Mouse (Mus musculus): ENCODE measurements at regions not wholly inside any gene's neighbourhood (a gene's known extent, or its start where the extent isn't known, plus 50 kb on each side); places are given as distances from the start of the nearest gene placed in this dataset.

DNA sequence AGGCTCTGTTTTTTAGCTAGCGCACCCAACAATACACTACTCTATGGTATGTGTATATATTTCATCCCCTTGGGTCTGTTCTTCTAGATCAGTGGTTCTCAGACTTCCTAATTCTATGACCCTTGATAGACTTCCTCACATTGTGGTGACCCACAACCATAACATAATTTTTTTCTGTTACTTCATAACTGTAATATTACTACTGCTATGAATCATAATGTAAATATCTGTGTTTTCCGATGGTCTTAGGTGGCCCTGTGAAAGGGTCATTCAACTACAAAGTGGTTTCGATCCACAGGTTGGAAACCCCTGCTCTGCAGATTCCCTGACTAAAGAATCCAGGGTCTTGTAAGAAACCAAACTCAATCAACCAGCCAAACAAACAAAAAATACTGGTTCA, 220.8 kb downstream of the Opa1 start:
- no peak for DNase-seq (ENCODE audit: low spot score)

DNA sequence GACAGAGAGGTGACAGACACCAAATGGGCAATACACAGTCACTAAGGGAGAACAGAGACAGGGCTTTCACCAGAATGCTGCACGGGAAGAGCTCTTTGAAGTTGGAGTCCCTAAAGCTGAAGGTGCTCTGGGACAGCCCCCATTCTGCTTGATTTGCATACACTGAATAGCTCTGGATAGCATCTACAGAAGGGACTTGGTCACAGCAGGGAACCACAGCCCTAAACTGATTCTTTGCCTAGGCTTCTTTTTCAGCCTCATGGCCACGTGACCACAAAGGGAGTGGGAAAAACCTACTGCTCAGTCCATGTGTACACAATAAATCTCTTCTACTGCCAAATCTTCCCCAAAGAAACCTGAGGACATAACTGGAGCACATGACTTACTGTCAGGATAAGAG, 221.3 kb downstream of the Opa1 start:
- DNase-seq (ENCODE audit: low spot score) = no peak

DNA sequence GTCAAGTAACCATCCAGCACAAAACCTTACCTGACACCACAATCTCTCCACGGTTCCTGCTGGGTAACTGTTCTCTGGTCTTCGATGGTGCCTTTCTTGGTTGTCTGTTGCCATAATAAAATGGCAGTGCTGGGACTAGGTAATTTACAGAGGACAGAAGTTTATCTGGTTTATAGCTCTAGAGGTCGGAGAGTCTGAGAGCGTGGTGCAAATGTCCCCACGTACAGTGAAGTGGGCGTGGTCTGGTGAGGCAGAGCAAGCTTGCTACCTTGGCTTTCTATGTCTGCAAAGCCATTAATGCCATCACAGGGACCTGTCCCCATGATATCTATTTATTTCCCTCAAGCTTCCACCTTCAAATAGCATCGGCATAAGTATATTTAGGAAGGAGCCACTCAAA, 223.0 kb downstream of the Opa1 start:
- DNase-seq (ENCODE audit: low spot score) = no peak

DNA sequence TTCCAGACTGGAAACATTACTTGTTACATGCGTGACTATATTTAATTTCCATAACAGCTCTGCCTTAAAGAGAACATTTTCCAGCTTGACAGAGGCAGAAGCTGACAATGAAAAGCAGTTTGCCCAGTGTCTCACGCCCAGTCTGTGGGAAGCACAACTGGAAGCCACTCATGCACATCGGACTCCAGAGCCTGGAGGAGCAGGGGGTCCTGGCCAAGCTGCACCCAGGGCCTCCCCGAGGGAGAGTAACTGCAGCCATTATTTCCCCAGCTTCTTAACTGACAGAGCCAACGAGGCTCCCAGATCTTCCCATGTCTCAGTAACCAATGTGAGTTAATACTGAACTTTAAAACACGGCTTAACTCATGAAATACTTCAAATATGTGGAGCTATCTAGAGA, 223.5 kb downstream of the Opa1 start:
- no peak for DNase-seq (ENCODE audit: low spot score)

DNA sequence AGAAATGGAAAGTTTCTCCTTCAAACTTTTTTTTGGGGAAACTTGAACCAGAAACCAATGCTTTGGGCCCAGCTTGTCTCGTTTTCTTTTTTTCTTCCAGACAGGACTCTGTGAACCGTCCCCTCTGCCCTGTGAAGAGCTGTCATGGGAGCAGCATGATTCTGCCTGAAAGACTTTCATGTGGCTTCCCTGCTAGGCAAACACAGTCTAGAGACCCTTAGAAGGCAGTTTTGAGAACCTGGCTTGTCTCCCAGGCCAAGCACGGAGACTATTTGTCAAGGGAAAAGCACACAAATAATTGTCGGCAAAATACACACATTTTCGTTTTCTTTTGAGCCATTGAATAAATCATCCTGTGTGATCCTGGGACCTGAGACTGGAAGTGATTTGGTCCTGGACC, 228.7 kb downstream of the Opa1 start:
- no peak for DNase-seq (ENCODE audit: low spot score)

DNA sequence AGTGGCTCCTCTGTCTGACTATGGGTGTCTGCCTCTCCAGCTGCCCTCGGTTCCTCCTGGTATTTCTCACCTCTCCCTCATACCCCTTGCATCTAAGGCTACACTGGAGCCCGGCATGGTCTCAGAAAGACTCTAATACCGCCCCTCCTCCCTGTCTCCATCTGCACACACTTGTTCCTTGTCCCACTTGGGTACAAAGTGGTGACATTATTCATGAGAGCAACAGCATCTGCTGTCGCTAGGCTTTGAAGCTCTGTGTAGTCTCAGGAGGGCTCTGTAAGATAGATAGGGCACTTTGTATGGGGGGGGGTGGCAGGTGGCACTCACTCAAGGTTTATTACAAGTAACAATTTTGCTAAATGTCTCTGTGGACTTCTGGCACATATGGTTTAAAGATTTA, 229.7 kb downstream of the Opa1 start:
- DNase-seq (ENCODE audit: low spot score) = no peak

DNA sequence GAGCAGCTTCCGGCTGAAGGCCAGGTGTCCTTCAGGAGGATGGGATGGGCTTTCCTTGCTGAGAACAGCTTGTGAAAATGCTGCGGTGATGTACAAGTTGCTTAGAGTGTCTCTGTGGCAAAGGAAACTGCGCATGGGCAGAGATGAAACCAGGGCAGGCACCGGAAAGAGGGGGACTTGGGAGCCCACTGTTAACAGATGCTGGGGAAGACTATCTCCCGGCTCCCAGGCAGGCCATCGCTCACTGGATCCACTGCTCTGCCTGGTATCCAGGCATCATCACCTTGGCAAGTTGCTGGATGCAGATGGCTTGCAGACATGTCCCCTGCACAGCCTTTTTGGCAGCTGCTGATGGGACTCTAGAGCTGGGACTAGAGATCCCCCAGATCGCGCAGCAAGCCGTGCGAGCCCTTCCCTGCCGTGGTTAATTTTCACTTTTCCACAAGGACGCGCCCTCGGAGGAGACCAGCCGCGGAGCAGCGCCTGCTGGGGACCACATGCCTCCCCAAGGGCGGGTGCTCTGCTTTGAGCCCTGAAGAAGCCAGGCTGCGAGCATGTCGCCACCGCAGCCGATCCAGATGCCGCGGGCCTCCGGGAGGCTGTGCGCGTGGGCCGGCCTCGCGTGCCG, 234.4 kb downstream of the Opa1 start:
- DNase-seq (ENCODE audit: low spot score) = no peak

DNA sequence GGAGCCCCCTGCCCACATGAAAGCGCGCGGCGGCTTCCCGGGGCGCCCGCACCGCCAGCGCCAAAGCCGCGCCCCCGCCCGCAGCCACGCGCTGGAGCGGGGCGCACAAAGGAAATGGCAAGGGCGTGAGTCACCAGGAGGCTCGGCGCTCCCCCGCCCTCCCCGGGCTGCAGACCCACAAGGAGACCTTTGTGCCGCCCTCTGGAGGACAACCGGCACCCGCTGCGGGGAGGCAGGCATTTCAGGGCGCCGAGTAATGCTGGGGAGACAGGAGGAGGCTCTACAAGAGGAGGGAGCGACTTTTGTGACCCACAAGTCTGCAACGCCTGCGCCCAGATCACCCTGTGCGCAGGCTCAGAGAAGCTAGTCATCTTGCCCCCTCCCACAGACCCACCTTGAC, 234.9 kb downstream of the Opa1 start:
- DNase-seq (ENCODE audit: low spot score) = peak; percentile 91

DNA sequence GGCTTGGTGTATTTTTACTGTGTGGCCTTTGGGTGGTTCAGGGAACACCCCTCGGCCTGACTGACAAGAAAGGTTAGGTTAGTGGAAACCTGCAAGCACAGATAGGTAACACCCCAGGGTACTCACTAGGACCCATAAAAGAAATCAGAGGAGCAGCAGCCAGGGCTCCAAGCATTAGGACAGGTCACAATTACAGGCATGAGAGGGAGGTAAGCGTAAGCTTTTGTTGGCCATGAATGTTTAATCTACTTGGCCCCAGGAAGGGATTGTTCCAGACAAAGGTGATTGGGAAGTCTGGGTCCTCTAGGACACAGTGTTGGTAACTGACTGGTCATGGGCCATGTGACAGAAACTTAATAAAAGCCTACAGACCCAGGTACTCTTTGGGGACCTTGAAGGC, 235.5 kb downstream of the Opa1 start:
- DNase-seq (ENCODE audit: low spot score) = no peak

DNA sequence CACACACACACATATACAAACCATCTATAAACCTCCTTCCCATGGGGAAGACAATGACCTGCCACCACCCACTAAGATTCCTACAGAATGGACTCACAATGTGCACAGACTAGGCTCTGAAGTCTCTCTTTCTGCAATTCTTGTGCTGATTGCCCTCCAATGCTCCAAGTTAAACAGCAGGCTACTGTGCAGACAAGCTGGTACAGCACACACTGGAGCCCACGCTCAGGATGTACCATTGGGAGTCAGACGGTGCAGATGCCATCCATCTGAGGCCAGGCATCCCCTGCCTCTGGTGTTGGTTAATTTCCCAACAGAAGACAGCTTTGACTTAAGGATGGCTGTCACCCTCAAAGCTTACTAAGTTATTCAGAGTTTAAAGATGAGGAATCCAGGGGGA, 236.1 kb downstream of the Opa1 start:
- DNase-seq (ENCODE audit: low spot score) = no peak

DNA sequence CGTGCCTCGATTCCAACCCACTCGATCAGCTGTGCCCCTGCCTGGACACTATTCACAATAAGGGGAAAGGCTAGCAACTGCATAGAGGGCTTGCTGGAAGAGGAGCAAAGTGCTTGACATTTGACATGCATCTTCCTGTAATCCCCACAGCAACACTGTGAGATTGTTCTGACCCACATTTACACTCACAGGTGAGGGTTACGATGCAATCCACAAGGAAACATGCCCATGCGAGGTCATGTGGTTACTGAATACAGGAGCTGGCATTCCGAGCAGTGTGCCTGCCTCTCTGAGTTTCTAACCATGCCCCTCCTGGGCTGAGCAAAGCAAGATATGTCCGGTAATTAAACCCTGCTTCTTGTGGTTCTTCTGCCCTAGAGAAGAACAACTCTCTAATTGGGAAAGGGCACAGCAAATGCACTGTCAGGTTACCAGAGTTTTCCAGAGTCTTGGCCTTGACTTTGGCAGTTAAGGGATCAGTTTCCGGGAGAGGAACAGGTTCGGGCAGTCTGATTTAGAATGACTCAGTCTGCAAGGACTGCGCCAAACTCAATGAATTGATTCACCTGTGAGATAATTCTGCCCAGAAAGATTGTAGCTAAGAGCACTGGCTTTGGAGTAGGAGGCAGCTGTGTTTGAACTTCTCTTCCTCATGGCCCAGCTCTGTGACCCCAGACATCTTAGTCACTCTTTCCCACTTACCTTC, 236.7 kb downstream of the Opa1 start:
- no peak for DNase-seq (ENCODE audit: low spot score)

DNA sequence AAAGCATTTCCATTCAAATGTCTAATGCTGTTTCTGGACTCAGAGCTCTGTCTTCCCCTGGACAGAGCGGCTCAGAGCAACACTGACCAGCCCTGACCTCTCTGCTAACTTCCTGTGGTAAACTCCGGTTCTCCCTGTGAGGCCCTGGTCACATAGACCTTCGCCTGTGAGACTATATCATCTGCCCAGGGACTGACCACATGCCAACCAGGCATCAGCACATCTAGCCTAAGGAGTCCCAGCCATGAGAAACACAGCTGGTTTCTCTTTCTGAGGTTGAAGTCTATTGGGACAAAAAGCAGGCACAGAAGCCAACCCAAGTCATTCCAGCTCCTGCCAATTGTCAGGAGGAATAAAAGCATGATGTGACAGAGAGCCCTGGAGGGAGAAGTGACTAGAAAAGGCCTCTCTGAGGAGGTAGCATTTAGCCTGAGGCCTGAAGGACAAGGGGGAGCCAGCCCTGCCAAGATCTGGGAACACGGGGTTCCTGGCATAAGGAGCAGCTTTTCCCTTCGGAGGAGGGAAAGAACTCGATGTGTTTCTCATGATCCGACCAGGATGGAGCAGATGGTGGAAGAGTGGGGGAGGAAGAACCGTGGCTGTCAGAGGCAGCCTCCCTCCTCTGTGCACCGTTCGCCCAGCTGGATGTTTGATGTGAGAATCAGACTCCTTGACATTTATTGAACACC, 237.7 kb downstream of the Opa1 start:
- peak; percentile 68 for DNase-seq (ENCODE audit: low spot score)

DNA sequence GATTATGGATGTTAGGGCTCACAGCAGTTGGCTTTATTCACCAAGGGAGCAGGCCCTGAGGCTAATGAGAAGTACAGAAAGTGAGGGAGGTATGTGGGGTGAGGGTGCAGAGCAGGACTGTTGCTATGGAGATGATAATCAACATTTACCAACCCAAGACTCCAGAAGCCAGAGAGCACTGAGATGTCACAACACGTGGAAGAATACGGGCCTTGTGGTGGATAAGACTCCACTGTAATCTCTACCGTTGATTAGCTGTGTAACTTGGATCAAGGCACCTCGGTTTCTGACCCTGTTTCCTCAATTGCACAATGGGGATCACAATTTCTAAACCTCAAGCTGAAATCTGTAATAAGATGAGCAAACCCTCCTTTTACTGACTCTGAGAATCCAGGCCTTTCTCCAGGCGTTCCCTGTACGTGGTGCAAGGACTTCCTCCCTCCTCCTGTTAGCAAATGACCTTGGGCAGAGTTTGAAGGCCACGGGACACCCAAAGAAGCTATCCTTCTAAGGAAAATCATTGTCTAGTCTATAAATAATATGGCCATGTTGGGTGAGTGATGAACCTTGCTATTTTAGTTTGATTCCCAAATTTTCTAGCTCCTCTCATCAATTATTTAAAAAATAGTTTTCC, 239.8 kb downstream of the Opa1 start:
- peak; percentile 58 for DNase-seq (ENCODE audit: low spot score)

DNA sequence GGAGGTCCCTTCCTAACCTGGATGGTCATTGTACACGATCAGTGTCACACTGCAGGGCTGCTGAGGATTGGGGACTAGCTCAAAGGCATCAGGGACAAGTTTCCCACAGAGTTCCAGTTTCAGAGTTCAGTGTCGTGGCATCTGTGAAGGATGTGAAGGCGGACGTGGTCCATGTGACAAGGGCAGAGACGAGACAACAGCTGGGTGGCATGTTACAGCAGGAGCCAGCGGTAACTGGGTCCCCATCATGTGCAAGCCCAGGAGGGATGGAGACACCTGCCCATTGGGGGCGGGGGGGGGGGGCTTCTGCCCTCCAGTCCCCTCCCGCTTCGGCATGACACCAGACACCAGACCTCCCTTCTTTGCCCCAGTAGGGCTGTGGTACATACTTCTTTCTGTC, 241.6 kb downstream of the Opa1 start:
- DNase-seq (ENCODE audit: low spot score) = no peak

DNA sequence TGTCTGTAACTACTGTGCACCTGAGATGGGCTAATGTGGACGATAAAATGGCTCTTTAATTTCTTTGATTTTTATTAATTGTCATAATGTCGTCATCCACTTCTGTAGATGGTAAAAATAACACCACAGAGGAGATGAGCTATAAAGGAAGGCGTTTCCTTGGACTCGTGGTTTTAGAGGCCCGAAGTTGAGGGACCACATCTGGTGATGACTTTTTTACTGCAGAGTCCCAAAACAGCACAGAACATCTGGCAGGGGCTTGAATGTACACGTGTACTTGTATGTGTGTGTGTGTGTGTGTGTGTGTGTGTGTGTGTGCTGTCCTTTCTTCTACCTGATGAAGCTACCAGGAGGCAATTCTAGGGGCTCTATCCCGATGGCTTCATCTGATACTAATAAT, 242.1 kb upstream of the Hes1 start:
- DNase-seq (ENCODE audit: low spot score) = no peak

DNA sequence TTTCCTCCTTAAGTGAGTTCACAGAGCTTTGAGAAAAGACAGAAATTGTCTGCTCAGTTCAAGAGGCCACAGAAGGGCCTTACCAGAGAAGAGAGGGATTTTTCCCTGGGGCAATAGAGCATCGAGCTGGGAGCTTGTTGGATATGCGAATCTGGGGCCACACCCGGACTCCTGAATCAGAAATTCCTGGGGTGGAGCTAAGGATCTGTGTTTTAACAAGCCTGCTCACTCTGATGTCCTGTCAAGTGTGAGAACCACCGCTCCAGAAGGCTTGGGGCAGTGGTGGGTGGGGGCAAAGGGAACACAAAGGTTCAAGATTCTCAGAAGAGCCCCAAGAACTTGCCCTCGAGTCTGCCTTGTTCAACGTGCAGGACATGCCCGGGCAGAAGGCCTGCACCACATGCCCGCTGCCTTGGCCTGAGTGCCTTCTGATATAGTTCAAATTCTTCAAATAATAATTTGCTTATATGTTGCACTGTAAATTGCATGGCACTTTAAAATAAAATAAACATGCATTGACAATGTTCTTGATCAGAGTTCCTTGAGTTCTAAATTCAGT, 241.3 kb upstream of the Hes1 start:
- no peak for DNase-seq (ENCODE audit: low spot score)

DNA sequence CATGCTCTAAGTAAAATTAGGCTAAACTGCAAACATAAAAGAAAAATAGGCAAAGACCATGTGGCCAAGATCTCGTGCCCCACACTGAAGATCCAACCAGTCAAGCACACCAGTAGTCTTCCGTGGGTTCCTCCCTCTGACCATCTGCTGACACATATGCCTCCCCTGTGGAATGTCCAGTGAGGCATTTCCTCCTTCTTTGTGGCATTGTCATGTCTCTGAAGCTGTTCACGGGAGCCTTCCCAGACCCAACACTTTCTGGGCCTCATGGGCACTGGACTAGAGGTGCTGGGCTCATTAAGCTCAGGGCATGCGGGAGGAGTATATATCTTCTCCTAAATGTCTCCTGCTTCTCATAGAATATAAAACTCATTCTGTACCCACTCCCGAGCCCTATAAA, 237.3 kb upstream of the Hes1 start:
- no peak for DNase-seq (ENCODE audit: low spot score)

DNA sequence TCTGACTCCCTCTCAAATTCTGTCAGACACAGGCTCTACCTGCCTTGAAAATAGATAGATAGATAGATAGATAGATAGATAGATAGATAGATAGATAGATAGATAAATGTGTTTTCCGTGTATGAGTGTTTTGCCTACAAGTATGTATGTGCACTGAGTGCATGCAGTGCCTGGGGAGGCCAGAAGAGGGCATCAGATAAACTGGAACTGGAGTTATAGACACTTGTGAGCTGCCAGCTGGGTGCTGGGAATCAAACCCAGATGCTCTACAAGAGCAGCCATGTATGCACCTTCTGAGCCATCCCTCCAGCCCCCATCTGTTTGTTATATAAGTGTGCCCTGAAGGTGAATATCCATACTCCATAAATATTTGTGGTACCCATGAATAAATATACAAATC, 236.4 kb upstream of the Hes1 start:
- DNase-seq (ENCODE audit: low spot score) = no peak

DNA sequence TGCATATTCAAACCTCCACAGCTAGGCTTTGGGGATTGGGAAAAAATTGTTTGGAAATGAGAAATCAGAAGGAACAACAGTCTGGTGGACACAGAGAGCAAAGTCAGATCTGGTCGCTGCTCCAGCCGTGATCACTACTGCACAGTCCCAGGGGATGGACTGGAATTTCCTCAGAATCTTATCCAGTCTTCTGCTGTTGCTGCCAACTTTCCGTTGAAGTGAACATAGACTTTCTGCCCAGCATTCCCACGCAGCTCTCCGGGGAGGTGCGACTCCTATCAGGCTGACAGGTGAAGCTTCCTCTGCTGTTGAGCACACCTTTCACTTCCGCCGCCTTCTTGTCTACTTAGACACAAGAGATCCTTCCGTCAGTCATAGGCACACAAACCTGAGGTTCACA, 234.7 kb upstream of the Hes1 start:
- no peak for DNase-seq (ENCODE audit: low spot score)

DNA sequence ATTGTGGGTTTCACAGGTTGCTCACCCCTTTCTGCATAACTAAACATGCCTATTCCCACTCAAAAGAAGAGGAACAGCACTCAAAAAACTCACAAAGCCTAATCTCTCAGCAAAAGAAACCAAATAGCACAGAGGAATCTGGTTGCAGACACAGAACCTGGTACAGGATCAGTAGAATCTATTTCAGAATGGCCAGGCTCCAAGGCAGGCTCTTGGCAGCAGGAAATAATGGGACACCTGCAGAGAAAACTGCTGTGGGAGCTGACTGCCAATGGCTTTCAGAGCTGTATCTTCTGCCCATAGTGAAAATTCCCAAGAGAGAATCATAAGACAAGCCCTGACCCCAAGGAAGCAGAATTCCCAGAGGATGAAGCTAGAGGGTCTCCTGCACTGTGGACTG, 234.1 kb upstream of the Hes1 start:
- no peak for DNase-seq (ENCODE audit: low spot score)

DNA sequence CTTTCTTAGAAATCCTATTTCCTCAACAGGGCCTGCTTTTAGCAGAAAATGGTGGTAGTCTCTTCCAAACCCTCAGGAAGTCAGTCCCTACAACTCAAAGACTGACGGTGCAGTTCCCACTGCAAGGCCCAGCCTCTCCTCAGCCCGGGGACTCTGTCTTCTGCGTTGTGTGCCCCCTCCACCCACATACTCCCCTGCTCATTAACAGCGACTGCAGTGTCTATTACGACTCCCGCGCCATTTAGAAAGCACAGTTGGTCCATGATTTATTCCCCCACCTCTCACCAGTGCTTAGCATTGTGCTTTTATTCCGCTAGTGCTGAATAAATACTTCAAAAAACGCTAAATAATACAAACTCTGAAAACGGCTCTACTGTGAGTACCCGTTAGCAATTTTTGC, 230.9 kb upstream of the Hes1 start:
- DNase-seq (ENCODE audit: low spot score) = no peak

DNA sequence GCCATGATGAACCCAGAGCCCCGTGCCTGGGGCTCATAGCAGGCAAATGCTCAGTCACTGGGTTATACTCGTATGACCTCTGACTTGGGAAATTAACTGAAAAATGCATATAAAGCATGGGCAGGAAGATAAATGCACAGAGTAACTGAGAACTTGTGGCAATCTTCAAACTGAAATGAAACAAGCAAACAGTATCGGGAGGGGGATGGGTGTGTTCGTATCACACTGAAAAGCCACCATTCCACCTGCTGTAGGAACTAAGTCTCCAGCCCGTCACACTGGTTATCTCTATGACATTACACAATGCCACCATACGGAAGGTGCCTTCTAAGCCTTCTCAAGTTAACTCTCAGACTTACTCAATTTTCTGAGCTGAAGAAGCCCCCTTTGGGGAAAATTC, 230.3 kb upstream of the Hes1 start:
- no peak for DNase-seq (ENCODE audit: low spot score)

DNA sequence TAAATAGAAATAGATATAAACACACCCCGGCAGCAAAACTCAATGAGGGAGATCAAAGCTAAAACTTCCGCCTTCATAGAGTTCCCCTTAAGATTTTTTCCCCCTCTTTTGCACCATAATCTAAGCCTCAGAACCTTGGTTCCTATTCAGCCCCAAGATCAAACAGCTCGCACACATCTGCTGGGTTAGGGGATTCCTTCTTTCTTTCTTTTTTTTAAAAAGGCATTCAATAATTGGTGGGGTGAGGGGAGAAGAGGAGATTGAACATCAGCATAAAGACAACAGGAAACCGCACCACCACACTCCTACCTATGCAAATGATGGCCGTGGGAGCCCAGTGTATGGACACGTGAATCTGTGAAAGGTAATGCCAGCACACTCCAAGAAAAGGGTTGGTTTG, 229.5 kb upstream of the Hes1 start:
- DNase-seq (ENCODE audit: low spot score) = no peak

Data from lung, postnatal 25 days (tissue).